Mouse (Mus musculus): ENCODE data around the gene Fsd1l. TPM values are rescaled to one million over a fixed set of nuclear protein-coding genes. Genes with fewer than 3 reads are reported as not detected.

The Fsd1l gene
- polyA plus RNA-seq, 1 experiment = 0.18 TPM

- WGBS = 82% methylated on average over 6 of the region's 6 CpGs
- Histone ChIP-seq H3K27ac (ENCODE audit: insufficient read depth, low read length) (no peak overlapping the region), H3K27me3 (ENCODE audit: control insufficient read depth, insufficient read depth, low read length) (no peaks in the 10 kb centered on the region), H3K4me3 (ENCODE audit: extremely low read depth, insufficient read depth, insufficient read length) (no peak overlapping the region), H3K36me3 (ENCODE audit: control insufficient read depth, insufficient read depth, low read length) (no peaks in the 10 kb centered on the region), H3K4me1 (ENCODE audit: control insufficient read depth, insufficient read depth, insufficient read length) (no peaks in the 10 kb centered on the region; the same call in 1 of the 2 replicates)
- no peak for TF ChIP-seq POLR2A (IDR thresholded peaks at IDR 0.05; ENCODE audit: low read depth, low read length)
- no peak for DNase-seq (ENCODE audit: low read depth in 1 of 2, low spot score in 2 of 2)
Observed at GRCm38 (mm10) chr4:53710555-53711328, 79.5 kb downstream of the Fsd1l start.

DNA sequence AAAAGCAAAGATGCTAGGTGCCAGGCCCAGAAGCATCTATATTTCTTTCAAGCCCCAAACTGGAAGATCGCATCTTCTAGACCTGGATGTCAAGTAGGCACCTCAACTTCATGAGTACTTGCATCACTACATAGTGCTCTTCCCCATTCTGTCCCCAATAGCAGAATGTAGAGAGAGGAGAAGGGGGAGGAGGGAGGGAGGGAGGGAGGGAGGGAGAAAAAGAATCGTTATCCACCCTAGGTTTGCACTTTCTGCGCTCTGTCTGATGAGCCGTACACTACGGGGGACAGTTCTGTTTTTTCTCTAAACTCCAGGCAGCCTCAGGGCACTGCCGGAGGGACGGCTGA is 82.4 kb downstream of the Fsd1l start, which contains the start of gene Fktn:
Gene Fktn, plus strand, starts transcription at position 295 of the 347 bp plus-strand sequence.
- no peak for DNase-seq (ENCODE audit: low read depth in 1 of 2, low spot score in 2 of 2)
- TF ChIP-seq CTCF (IDR thresholded peaks at IDR 0.05; ENCODE audit: extremely low read depth, insufficient read depth, insufficient read length, insufficient replicate concordance) (no peak), POLR2A (IDR thresholded peaks at IDR 0.05; ENCODE audit: low read depth, low read length) (no peak)
- Histone ChIP-seq H3K27me3 (ENCODE audit: control insufficient read depth, insufficient read depth, low read length) (no peaks in the 10 kb centered on the region), H3K4me3 (ENCODE audit: extremely low read depth, insufficient read depth, insufficient read length) (peak within 1 kb of the TSS; percentile 94), H3K36me3 (ENCODE audit: control insufficient read depth, insufficient read depth, low read length) (no peaks in the 10 kb centered on the region), H3K27ac (ENCODE audit: insufficient read depth, low read length) (peak within 1 kb of the TSS; percentile 71), H3K4me1 (ENCODE audit: control insufficient read depth, insufficient read depth, insufficient read length) (no peaks in the 10 kb centered on the region; the same call in 1 of the 2 replicates)
- 7% methylated on average over 7 of the region's 7 CpGs for WGBS

DNA sequence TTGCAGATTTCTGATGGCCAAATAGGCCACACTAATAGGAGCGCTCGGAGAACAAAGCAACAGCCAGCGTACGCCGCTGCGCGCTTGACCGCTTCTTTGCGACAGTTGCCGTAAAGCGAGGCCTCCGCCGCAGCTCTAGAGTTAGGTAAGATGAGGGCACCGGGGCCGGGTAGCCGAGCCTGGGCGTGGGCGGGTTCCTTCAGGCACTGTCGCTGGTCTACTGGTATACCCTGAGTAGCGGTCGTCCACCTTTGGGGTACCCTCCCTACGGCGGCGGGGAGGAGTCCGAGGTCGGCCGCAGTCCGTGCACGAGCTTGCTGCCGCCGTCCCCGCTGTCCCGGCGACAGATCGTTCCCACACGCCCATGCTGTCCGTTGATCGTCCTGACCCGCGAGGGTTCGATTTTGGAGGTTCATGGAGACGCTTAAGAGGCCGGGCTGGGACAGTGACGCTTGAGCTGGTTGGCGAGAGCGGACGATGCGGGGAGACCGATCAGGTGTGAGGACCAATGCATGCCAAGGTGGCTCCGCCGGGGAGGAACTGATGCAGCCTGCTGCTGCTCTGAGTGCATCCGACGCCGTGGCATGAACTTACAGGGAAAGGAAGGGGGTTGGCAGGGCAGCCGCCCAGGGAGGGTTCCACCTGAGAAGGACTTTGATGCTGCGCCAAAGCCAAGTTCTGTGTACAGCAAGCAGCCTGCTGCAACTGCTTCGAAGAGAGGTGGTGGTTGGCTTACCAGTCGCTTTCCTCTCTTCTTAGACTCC is 83.0 kb downstream of the Fsd1l start:
- H3K4me1 ChIP-seq (ENCODE audit: control insufficient read depth, insufficient read depth, insufficient read length) = no peaks in the 10 kb centered on the region; the same call in 1 of the 2 replicates
- peak overlapping the region; percentile 94 for H3K4me3 ChIP-seq (ENCODE audit: extremely low read depth, insufficient read depth, insufficient read length)
- DNase-seq (ENCODE audit: low read depth in 1 of 2, low spot score in 2 of 2) = peak; percentile 78 to 86
- H3K27me3 ChIP-seq (ENCODE audit: control insufficient read depth, insufficient read depth, low read length) = no peaks in the 10 kb centered on the region
- no peaks in the 10 kb centered on the region for H3K36me3 ChIP-seq (ENCODE audit: control insufficient read depth, insufficient read depth, low read length)
- WGBS = 10% methylated on average over 58 of the region's 58 CpGs
- peak overlapping the region; percentile 71 for H3K27ac ChIP-seq (ENCODE audit: insufficient read depth, low read length)
- TF ChIP-seq CTCF (IDR thresholded peaks at IDR 0.05; ENCODE audit: extremely low read depth, insufficient read depth, insufficient read length, insufficient replicate concordance) (no peak), POLR2A (IDR thresholded peaks at IDR 0.05; ENCODE audit: low read depth, low read length) (no peak; the same call in 1 of the 2 replicates)

GRCm38 (mm10) chr4:53715977-53716376 is 84.7 kb downstream of the Fsd1l start:
- peak in 1 of 2 experiments; percentile 10 for DNase-seq (ENCODE audit: low read depth in 1 of 2, low spot score in 2 of 2)
- H3K4me3 ChIP-seq (ENCODE audit: extremely low read depth, insufficient read depth, insufficient read length) = no peak overlapping the region
- H3K27me3 ChIP-seq (ENCODE audit: control insufficient read depth, insufficient read depth, low read length) = no peaks in the 10 kb centered on the region
- H3K4me1 ChIP-seq (ENCODE audit: control insufficient read depth, insufficient read depth, insufficient read length) = no peaks in the 10 kb centered on the region; the same call in 1 of the 2 replicates
- TF ChIP-seq CTCF (IDR thresholded peaks at IDR 0.05; ENCODE audit: extremely low read depth, insufficient read depth, insufficient read length, insufficient replicate concordance) = peak; percentile 37; the same call in 1 of the 2 replicates
- no peak for TF ChIP-seq POLR2A (IDR thresholded peaks at IDR 0.05; ENCODE audit: low read depth, low read length)
- H3K36me3 ChIP-seq (ENCODE audit: control insufficient read depth, insufficient read depth, low read length) = no peaks in the 10 kb centered on the region
- H3K27ac ChIP-seq (ENCODE audit: insufficient read depth, low read length) = no peak overlapping the region

GRCm38 (mm10) chr4:53717546-53717945 is 86.3 kb downstream of the Fsd1l start:
- Histone ChIP-seq H3K27me3 (ENCODE audit: control insufficient read depth, insufficient read depth, low read length) (no peaks in the 10 kb centered on the region), H3K4me3 (ENCODE audit: extremely low read depth, insufficient read depth, insufficient read length) (no peak overlapping the region), H3K27ac (ENCODE audit: insufficient read depth, low read length) (no peak overlapping the region), H3K4me1 (ENCODE audit: control insufficient read depth, insufficient read depth, insufficient read length) (no peaks in the 10 kb centered on the region; the same call in 1 of the 2 replicates), H3K36me3 (ENCODE audit: control insufficient read depth, insufficient read depth, low read length) (no peaks in the 10 kb centered on the region)
- 79% methylated on average over 4 of the region's 4 CpGs for WGBS
- DNase-seq (ENCODE audit: low read depth in 1 of 2, low spot score in 2 of 2) = no peak
- TF ChIP-seq CTCF (IDR thresholded peaks at IDR 0.05; ENCODE audit: extremely low read depth, insufficient read depth, insufficient read length, insufficient replicate concordance) (no peak), POLR2A (IDR thresholded peaks at IDR 0.05; ENCODE audit: low read depth, low read length) (no peak)

GRCm38 (mm10) chr4:53718261-53718660 is 87.0 kb downstream of the Fsd1l start:
- no peaks in the 10 kb centered on the region; the same call in 1 of the 2 replicates for H3K4me1 ChIP-seq (ENCODE audit: control insufficient read depth, insufficient read depth, insufficient read length)
- WGBS = 73% methylated on average over 5 of the region's 5 CpGs
- no peaks in the 10 kb centered on the region for H3K36me3 ChIP-seq (ENCODE audit: control insufficient read depth, insufficient read depth, low read length)
- no peaks in the 10 kb centered on the region for H3K27me3 ChIP-seq (ENCODE audit: control insufficient read depth, insufficient read depth, low read length)
- no peak overlapping the region for H3K4me3 ChIP-seq (ENCODE audit: extremely low read depth, insufficient read depth, insufficient read length)
- H3K27ac ChIP-seq (ENCODE audit: insufficient read depth, low read length) = no peak overlapping the region
- DNase-seq (ENCODE audit: low read depth in 1 of 2, low spot score in 2 of 2) = no peak
- no peak for TF ChIP-seq POLR2A (IDR thresholded peaks at IDR 0.05; ENCODE audit: low read depth, low read length)
- no peak for TF ChIP-seq CTCF (IDR thresholded peaks at IDR 0.05; ENCODE audit: extremely low read depth, insufficient read depth, insufficient read length, insufficient replicate concordance)
